Mouse (Mus musculus) midbrain, embryonic 14.5 days (tissue): Measurements from ENCODE around the gene Pitpna. TPM values are rescaled to one million over a fixed set of nuclear protein-coding genes. Genes with fewer than 3 reads are reported as not detected.
"Not testable (repeated sequence)": the region's sequence is repeated elsewhere in the genome, so short reads cannot be mapped to it uniquely, and the experiment has no call there.

ENCODE experiments used
- ATAC-seq: fragments of 200-750 bp; cut with Nextera tagmentation; 2 replicates; pipeline ENCODE4 v1.8.0; 2017; ENCODE audit warnings: moderate number of reproducible peaks, moderate library complexity; ENCODE audit not compliant: low FRiP score, low TSS enrichment
- DNase-seq: peaks from one replicate; pipeline ENCODE4 v3.0.0-alpha.2; 2015
- H3K27ac ChIP-seq: fragments of 300-500 bp; sonication (generic); replicated peaks from 2 replicates; pipeline ENCODE4 v1.5.1; 2014; ENCODE audit warnings: mild to moderate bottlenecking, low read depth, low read length, moderate library complexity
- H3K27me3 ChIP-seq: fragments of 300-500 bp; sonication (generic); 2 replicates; pipeline ENCODE4 v1.6.1; 2014; ENCODE audit warnings: low read length, control low read depth, mixed read lengths; ENCODE audit not compliant: control insufficient read depth, insufficient read depth
- H3K36me3 ChIP-seq: fragments of 300-500 bp; sonication (generic); 2 replicates; pipeline ENCODE4 v1.6.1; 2014; ENCODE audit warnings: low read length, control low read depth; ENCODE audit not compliant: control insufficient read depth, insufficient read depth
- H3K4me1 ChIP-seq: fragments of 300-500 bp; sonication (generic); 2 replicates; pipeline ENCODE4 v1.6.1; 2014; ENCODE audit warnings: mild to moderate bottlenecking, antibody characterized with exemption, low read length, control low read depth; ENCODE audit not compliant: control insufficient read depth, insufficient read depth
- H3K4me2 ChIP-seq: fragments of 300-500 bp; sonication (generic); 2 replicates; pipeline ENCODE4 v1.6.1; 2014; ENCODE audit warnings: mild to moderate bottlenecking, low read length, moderate library complexity
- H3K4me3 ChIP-seq: fragments of 300-500 bp; sonication (generic); replicated peaks from 2 replicates; pipeline ENCODE4 v1.5.1; 2014; ENCODE audit warnings: low read depth, low read length
- H3K9ac ChIP-seq: fragments of 300-500 bp; sonication (generic); replicated peaks from 2 replicates; pipeline ENCODE4 v1.6.1; 2014; ENCODE audit warnings: mild to moderate bottlenecking, low read length, moderate library complexity
- H3K9me3 ChIP-seq: fragments of 300-500 bp; sonication (generic); 2 replicates; pipeline ENCODE4 v1.6.1; 2016; ENCODE audit warnings: low read length, control low read depth, mixed read lengths; ENCODE audit not compliant: control insufficient read depth
- WGBS: fragments of 180-500 bp; shearing (Covaris S2); extraction: QIAGEN DNeasy Blood & Tissue Kit; methylation state at CpG from one replicate; pipeline ENCODE4 v1.1.7; 2014; 5-methylcytosine and 5-hydroxymethylcytosine counted together
- polyA plus RNA-seq: library from polyadenylated mRNA; unstranded; fragments of >200 nt; fragmentation: Nextera tagmentation; extraction: Ambion mirVana; gene quantifications from 2 replicates; pipeline ENCODE4 v1.2.1, GENCODE M21; 2014

The Pitpna gene
- polyA plus RNA-seq, 1 experiment from 2014 or later = 115 TPM

DNA sequence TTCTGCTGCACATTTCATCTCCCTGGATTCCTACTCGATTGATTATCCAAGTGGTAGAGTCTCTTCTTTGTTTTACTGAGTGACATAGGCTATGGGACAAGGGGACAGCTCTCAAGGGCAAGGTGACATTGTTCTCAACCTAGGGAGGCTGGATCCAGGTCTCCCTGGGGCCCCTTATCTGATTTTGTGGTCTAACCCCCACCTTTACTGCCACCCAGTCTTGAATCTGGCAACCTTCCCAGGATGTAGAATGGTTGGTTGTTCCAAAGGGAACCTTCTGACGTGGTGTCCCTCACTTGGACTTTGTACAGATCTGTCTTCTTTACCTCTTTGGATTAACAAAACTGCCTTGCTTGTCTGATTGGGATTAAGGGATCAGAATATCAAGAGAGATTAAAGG is 7.5 kb downstream of the Pitpna start:
- H3K36me3 ChIP-seq = peaks cover 59% of the 10 kb centered on the region
- no peaks in the 10 kb centered on the region for H3K9me3 ChIP-seq
- 53% methylated on average over 2 of the region's 2 CpGs for WGBS
- H3K4me1 ChIP-seq = no peaks in the 10 kb centered on the region
- no peak overlapping the region for H3K27ac ChIP-seq
- DNase-seq = no peak
- H3K4me3 ChIP-seq = no peak overlapping the region
- no peaks in the 10 kb centered on the region for H3K27me3 ChIP-seq
- no peak for ATAC-seq
- no peak overlapping the region for H3K4me2 ChIP-seq
- H3K9ac ChIP-seq = no peak overlapping the region

DNA sequence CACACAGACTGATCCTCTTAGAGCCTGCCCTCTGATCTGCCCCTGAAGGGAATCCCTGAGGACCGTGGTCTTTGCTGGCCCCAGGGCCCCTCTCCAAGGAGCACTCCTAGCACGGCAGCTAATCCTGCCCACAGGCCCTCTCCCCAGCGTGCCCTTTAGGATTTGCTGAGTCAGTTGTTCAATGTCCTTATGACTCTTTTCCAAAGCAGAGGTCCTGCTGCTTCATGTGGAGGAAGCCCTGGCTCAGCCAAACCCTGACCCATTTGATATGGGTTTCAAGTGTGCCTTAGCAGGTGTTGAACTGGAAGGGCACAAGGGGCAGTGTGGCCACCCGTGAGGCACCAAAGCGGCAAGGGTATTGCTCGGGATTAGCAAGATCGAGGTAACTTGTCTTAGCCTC is 7.9 kb downstream of the Pitpna start:
- 51% methylated on average over 7 of the region's 7 CpGs for WGBS
- peaks cover 64% of the 10 kb centered on the region for H3K36me3 ChIP-seq

DNA sequence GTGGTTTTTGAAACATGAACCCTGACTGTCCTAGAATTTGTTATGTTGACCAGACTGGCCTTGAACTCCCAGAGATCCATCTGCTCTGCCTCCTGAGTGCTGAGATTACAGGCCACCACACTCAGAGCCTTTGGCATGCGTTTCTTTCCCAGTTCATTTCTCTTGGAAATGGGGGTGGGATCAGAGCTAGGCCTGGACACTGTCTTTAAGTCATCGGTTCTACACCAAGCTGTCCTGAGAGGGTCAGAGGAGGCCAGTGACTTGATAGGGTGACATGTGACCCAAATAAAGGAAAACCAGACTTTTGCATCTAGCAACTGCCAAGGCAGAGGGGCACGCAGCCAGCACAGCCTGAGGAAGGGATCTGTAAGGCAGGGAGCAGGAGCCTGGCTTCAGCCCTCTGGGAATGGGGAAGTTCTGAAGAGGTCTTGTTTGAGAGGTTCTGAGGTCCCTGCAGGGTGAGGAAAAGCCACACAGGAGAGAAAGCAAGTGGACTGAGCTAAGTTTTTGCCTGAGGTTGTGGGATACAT is 8.9 kb downstream of the Pitpna start:
- H3K9ac ChIP-seq = no peak overlapping the region
- WGBS = 96% methylated on average over 3 of the region's 3 CpGs
- no peaks in the 10 kb centered on the region for H3K9me3 ChIP-seq
- no peak overlapping the region for H3K4me3 ChIP-seq
- ATAC-seq = no peak
- no peak for DNase-seq
- H3K27ac ChIP-seq = no peak overlapping the region
- peaks cover 73% of the 10 kb centered on the region for H3K36me3 ChIP-seq
- H3K4me2 ChIP-seq = no peak overlapping the region
- H3K27me3 ChIP-seq = no peaks in the 10 kb centered on the region
- H3K4me1 ChIP-seq = no peaks in the 10 kb centered on the region

More for the DNA sequence above, 7.9 kb downstream of the Pitpna start:
- H3K4me1 ChIP-seq = no peaks in the 10 kb centered on the region
- H3K27ac ChIP-seq = no peak overlapping the region
- no peaks in the 10 kb centered on the region for H3K27me3 ChIP-seq
- H3K4me2 ChIP-seq = no peak overlapping the region
- H3K9ac ChIP-seq = no peak overlapping the region
- ATAC-seq (no peak), DNase-seq (no peak)
- no peaks in the 10 kb centered on the region for H3K9me3 ChIP-seq
- no peak overlapping the region for H3K4me3 ChIP-seq

DNA sequence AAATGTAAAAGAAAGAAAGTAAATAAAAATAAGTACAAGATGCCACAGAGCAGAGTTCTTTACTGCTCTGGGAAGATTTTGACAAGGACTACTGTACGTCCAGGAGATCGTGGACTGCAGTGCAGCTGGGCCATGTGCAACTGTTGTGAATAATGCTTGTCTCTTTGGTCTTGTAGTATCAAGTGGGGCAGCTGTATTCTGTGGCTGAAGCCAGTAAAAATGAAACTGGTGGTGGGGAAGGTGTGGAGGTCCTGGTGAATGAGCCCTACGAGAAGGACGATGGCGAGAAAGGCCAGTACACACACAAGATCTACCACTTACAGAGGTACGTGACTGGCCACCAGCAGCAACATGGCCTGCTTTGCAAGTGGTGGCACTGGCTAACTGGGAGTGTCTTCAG is 10.1 kb downstream of the Pitpna start:
- whole genome bisulfite sequencing = 97% methylated on average over 6 of the region's 6 CpGs
- no peak for DNase-seq
- Histone ChIP-seq H3K27ac (no peak overlapping the region), H3K9me3 (no peaks in the 10 kb centered on the region), H3K4me1 (no peaks in the 10 kb centered on the region), H3K4me3 (no peak overlapping the region), H3K9ac (no peak overlapping the region), H3K4me2 (no peak overlapping the region), H3K36me3 (peaks cover 76% of the 10 kb centered on the region), H3K27me3 (no peaks in the 10 kb centered on the region)
- ATAC-seq = no peak

DNA sequence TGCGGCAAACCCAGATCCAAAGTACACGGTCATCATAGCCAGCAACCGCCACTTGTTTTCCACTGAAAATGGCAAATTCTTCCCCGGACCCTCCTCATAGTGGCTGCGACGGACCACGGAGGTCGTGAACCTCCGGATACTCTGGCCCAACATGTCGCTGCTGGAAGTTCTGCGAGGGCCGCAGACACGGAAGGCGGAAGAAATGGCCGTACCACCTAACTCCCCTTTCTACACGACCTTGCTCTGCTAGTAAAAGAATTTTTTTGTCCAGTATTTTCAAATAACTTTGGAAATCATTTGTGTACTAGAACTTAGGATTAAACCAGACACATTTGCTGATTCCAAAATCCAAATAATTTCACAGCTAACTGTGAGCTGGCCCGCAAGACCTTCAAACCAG is 11.9 kb downstream of the Pitpna start:
- H3K36me3 ChIP-seq = peaks cover 84% of the 10 kb centered on the region
- H3K4me3 ChIP-seq = not testable (repeated sequence)
- 95% methylated on average over 16 of the region's 17 CpGs for WGBS

DNA sequence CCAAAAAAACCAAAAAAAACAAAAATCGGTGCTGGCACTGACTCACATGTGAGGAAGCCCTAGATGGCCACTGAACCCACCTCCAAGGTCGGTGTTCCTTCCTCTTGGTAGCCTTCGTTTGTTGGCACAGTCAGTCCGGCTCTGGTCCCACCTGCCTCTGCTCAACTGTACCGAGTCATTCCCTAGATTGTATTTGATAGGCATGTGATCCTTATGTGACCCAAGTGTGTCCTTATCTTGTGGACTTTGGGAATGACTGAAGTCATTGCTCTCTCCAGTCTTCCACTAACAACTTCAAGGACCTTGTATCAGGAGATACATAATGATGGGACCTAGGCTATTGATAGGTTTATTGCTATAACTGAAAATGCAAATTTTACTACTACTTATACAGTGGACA is 16.9 kb downstream of the Pitpna start:
- no peak overlapping the region for H3K4me2 ChIP-seq
- no peak overlapping the region for H3K9ac ChIP-seq
- 97% methylated on average over 5 of the region's 5 CpGs for WGBS
- no peaks in the 10 kb centered on the region for H3K27me3 ChIP-seq
- no peak for ATAC-seq
- no peaks in the 10 kb centered on the region for H3K9me3 ChIP-seq
- no peaks in the 10 kb centered on the region for H3K4me1 ChIP-seq
- peaks cover 76% of the 10 kb centered on the region for H3K36me3 ChIP-seq
- no peak overlapping the region for H3K27ac ChIP-seq
- no peak for DNase-seq
- no peak overlapping the region for H3K4me3 ChIP-seq

More for the DNA sequence above, 11.9 kb downstream of the Pitpna start:
- H3K4me2 ChIP-seq, H3K27me3 ChIP-seq, H3K9me3 ChIP-seq, H3K27ac ChIP-seq, ATAC-seq, DNase-seq, H3K4me1 ChIP-seq, H3K9ac ChIP-seq: not testable (repeated sequence)

DNA sequence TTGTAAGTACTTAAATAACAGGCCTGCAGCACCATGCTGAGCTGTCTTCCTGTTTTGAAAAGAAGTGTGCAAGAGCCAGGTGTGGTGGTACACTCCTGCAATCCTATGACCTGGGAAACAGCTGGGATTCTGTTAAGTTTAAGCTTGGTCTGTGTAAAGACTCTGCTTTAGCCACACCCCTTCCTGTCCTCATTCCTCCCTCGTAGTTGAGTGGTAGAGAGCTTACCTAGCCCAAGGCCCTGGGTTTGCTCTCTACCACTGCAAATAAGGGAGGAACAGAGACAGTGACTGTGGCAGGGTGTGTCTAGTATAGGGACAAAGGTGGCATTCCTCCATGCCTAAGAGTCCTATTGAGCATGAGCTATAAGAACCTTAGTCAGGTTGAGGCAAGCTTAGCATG is 17.4 kb downstream of the Pitpna start:
- Histone ChIP-seq H3K36me3 (peaks cover 77% of the 10 kb centered on the region), H3K4me2 (no peak overlapping the region), H3K4me3 (no peak overlapping the region), H3K9ac (no peak overlapping the region), H3K9me3 (no peaks in the 10 kb centered on the region), H3K27ac (no peak overlapping the region), H3K4me1 (no peaks in the 10 kb centered on the region), H3K27me3 (no peaks in the 10 kb centered on the region)
- ATAC-seq (no peak), DNase-seq (no peak)
- WGBS = 82% methylated on average over 1 of the region's 1 CpGs

DNA sequence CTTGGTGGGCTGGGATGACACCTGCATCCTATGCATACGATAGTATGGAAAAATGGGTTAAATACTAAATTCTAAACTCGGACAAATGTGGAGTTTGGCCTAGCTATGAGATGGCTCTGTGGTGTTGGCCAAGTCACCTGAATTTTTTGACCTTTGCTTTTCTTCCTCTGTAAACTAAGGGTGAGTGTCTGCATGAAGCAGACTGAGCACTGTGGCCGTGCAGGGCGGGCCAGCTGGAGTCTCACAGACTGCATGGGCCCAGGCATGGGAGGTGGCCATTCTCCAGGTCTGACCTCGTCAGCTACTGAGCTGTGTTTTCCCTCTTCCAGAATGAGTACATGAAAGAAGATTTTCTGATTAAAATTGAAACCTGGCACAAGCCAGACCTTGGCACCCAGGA is 20.9 kb downstream of the Pitpna start:
- Histone ChIP-seq H3K9ac (no peak overlapping the region), H3K4me1 (no peaks in the 10 kb centered on the region), H3K27ac (no peak overlapping the region), H3K9me3 (no peaks in the 10 kb centered on the region), H3K27me3 (no peaks in the 10 kb centered on the region), H3K4me2 (no peak overlapping the region), H3K36me3 (peaks cover 76% of the 10 kb centered on the region), H3K4me3 (no peak overlapping the region)
- DNase-seq (no peak), ATAC-seq (no peak)
- WGBS = 93% methylated on average over 5 of the region's 5 CpGs

DNA sequence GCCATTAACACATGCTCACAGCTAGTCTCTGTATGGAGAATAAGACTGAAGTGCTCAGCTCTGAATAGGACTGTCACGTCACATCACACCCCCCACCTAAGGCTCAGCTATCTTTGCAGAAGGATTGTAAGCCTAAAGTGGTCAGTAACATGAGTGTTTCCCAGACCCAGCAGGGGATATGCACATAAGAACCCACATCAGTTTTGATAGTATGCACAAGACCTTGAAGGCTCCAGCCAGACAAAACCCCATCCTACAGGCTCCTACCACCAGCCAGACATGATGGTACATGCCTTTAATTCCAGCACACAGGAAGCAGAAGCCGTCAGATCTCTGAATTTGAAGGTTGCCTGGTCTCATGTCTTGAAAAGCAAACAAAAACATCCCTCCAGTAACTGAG is 22.1 kb downstream of the Pitpna start:
- 93% methylated on average over 2 of the region's 2 CpGs for WGBS

More for the DNA sequence above, 22.1 kb downstream of the Pitpna start:
- no peak overlapping the region for H3K9ac ChIP-seq
- no peaks in the 10 kb centered on the region for H3K9me3 ChIP-seq
- H3K27ac ChIP-seq = no peak overlapping the region
- no peaks in the 10 kb centered on the region for H3K27me3 ChIP-seq
- H3K36me3 ChIP-seq = peaks cover 72% of the 10 kb centered on the region
- no peaks in the 10 kb centered on the region for H3K4me1 ChIP-seq
- DNase-seq (no peak), ATAC-seq (no peak)
- no peak overlapping the region for H3K4me3 ChIP-seq
- H3K4me2 ChIP-seq = no peak overlapping the region
